Mouse (Mus musculus) layer of hippocampus, adult 18-20 months (tissue): ENCODE results near the gene Pappa. TPM values are rescaled to one million over a fixed set of nuclear protein-coding genes. Genes with fewer than 3 reads are reported as not detected.

Experiments
- DNase-seq, 2 experiments: peaks; one replicate each; pipeline ENCODE4 v3.0.0; 2022; ENCODE audit warnings: low spot score in 2 of 2
- total RNA-seq, 2 experiments: library from RNA; stranded (reverse); gene quantifications; 2 replicates each; pipeline ENCODE4 v1.2.3; 2021

Gene Pappa
- total RNA-seq, 2 experiments from 2014 or later: 1.3 to 1.4 TPM

DNA sequence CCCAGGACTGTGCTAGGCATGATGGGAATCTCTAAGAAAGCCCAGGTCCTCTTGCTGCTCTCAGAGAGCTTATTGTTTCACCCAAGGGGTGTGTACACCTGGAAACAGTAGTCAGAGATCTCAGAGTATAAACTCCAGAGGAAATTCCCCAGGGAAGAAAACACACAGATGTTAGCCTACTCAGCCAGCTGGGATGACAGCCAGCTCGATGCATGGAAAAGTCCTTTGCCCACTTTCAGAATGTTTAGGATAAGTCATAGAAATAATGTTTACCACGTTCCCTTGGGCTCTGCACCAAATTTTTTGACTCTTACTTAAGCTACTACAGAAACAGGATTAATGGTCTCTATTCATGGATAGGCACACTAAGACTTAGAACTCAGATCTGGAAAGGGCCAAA lies 143.1 kb downstream of the Pappa start:
- DNase-seq: no peak

GRCm38 (mm10) chr4:65269996-65270395 lies 146.0 kb downstream of the Pappa start:
- DNase-seq: no peak

DNA sequence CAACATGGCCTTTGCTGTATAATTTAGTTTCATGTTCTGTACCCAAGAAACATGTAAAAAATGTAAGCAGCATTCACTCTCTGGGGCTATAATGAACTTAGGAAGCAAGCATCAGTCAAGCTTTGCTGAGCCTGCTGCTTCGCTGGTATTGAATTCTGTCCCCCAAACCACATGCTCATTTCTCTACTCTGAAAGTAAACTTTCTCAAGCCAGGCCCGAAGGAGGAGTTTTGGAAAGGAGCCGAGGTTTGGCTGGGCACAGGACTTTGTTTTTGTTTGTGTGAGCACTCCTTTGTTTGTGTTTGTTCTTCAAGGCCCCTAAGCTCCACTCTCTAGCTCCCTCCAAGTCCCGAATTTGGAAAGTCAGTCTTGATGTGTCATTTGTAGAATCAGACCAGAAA lies 148.3 kb downstream of the Pappa start:
- peak in 1 of 2 experiments; percentile 23 for DNase-seq

GRCm38 (mm10) chr4:65273299-65273851 lies 149.4 kb downstream of the Pappa start:
- peak in 1 of 2 experiments; percentile 61 for DNase-seq

DNA sequence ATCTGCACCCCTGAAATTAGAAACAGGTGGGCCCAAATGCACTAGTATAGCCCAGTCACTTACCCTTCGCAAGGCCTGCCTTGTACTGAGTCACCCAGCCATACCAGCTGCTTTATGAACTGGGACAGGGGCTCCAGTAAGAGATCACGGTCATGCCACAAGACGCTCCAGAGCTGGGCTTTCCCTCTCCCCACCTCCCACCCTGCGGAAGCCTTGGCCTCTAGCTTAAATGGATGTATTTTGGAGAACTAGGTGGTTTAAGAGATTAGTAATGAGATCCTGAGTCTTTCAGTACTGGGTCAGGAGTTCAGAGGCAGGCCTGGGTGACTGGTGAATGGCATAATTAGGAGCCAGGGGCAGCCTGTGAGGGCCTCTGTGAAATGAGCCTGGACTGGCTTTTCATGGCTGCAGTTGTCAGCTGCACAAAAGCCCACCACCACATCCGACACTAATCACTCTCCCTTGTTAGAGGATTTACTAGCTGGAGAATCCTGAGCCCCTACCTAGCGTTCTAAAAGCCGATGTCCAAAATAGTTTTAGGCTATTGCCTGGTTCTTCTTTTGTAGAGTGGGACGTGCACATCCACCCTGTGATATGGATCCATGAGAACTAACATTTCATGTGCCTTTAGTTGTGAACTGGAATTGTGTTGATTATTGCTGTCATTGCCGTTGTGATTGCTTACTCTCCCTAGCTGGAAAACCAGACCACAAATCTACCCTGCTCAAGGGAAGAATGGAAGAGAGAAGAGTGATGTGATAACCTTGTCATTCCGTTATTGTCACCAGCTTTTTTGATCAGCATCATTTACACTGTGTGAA lies 154.7 kb downstream of the Pappa start:
- no peak for DNase-seq

- no peak for DNase-seq
Observed at GRCm38 (mm10) chr4:65279272-65279653, 155.3 kb downstream of the Pappa start.

GRCm38 (mm10) chr4:65279979-65280677 lies 156.2 kb downstream of the Pappa start:
- DNase-seq: no peak

DNA sequence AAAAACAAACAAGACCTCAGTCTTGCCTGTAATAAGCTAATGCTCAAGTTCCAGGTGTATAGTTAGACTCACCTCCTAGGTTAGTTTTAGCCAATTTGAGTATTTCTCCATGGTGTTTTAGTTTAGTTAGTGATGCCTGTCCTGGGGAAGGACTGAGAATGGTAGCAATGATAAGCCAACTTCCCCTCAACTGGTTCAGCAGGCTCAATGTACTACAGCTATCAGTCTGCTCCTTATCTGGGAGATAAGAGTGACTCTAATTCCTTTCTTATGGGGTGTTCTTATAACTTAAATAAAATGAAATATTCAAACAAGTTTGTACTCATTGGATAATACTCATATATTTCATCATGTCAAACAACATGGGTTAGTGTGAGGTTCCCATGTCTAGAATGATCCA lies 156.9 kb downstream of the Pappa start:
- no peak for DNase-seq

DNA sequence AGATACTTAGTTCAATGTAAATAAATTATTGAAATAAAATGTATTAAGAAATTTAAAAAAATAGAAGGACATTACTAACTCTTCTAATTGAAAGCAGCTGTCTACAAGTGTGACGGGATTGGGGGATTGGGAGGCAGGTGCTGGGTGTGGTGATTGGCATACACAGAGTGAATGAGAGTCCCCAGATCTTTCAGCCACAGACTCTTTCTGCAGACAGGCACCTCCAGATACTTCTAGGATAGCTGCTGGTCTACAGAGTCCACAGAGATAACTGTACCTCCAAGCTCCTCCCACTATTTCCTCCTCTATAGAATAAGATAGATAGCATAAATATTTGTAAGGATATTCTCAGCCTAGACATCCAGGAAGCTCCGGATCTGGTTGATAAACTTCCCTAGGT lies 159.6 kb downstream of the Pappa start:
- no peak for DNase-seq

DNA sequence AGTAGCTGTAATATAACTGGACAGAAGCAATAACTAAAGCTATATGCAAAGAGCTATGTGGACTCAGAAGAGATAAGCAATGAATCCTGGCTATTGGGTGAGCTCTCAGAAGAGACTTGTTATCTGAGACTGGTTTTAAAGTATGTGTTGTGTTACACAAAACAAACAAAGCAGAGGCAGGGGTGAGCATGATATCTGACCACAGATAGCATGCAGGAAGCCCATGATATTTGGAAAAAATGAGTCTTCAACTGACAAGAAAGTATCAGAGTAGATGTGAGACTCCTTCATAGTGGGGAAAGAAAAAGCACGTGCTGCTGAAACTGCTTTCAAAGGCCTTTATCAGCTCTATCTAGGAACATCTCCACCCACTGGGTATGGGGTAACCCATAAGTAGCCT lies 161.2 kb downstream of the Pappa start:
- DNase-seq: no peak

DNA sequence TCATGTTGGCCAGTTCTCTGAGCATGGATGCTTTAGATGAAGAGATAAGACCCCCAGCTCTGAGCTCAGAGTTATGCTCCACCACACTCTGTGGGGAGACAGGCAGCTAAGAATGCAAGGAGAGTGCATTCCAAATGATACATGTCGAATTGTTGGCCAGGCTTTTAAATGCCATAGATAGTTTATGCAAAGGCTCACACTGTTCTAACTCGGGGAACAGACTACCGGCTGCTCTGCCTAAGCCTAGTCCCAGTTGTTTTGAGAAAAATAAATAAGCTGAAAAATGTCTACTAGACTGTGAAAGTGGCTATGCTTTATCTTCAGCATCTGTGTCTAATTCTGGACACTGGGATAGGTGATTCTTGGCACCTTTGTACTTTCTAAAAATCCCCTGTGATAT lies 165.3 kb downstream of the Pappa start:
- peak in 1 of 2 experiments; percentile 55 for DNase-seq

DNA sequence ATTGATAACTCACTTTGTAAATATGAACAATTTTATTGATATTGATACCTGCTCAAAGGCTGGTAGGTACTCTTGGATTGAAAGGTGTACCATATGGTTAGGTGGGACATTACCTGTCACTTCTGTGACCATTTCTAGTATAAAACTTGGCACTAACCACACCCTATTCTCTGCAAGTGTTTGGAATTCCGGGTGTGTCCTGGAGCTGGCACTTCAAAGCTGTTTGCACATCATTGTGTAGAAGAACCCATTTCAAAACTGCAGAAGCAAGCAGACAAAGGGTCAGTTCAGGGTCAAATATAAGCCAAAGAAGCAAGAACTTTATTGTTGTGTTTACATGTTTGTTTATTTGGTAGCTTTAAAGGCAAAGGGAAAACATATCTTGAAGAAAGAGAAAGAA lies 171.8 kb downstream of the Pappa start:
- DNase-seq: no peak

GRCm38 (mm10) chr4:65296356-65296967 lies 172.5 kb downstream of the Pappa start:
- DNase-seq: no peak

DNA sequence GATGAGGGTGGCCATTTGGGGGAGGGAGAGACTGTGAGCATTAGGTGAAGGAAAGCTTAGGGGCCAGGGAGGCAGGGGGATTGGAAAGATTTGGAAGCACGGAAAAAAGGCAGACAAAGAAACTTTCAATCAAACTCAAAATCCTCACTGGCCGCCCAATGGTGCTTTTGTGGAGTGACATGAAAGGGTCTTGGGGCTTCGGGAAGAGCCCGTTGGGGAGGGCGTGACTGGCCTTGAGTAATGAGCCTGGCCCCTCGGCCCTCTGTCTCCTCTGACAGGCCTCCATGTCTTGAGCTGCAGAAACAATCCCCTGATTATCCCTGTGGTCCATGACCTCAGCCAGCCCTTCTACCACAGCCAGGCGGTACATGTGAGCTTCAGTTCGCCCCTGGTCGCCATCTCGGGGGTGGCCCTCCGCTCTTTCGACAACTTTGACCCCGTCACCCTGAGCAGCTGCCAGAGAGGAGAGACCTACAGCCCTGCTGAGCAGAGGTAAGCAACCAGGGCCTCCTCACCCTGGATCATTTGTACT lies 173.1 kb downstream of the Pappa start:
- no peak for DNase-seq

- no peak for DNase-seq
Observed at GRCm38 (mm10) chr4:65298212-65299181, 174.5 kb downstream of the Pappa start.

DNA sequence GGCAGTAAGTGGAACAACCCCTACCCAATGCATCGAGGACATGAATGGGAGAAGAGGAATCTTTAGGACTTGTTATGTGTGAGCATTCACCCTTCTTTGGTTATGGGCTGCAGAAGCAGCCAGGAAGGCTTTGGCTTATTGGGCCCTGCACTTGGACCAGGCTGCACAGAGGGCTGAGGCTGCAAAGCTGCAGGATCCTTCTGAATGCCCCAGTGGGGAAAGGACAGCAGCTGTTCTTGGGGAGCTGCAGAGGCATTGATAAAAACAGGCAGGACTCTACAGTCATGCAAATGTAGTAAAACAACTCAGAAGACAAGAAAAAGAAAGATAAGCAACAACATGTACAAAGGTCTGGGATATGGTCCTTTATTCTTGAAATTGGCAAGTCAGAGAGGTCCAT lies 175.4 kb downstream of the Pappa start:
- DNase-seq: no peak

DNA sequence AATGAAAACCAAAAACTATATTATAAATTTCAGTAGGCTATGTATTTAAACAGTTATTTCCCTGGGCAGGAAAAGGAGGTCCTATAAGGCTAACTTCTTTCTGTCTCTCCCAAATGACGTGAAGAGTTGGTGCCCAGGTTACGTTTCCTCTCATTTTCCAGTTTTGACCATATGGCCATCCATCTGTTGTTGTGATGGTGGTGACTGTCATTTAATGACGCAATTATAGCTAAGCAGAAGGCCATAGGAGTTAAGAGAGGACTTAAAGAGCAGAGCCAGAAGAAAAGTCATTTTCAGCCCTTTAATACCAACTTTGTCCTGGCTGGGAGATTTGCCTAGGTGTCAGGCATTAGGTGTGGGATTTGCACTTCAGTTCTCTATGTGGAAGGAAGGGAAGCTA lies 176.5 kb downstream of the Pappa start:
- DNase-seq: no peak

DNA sequence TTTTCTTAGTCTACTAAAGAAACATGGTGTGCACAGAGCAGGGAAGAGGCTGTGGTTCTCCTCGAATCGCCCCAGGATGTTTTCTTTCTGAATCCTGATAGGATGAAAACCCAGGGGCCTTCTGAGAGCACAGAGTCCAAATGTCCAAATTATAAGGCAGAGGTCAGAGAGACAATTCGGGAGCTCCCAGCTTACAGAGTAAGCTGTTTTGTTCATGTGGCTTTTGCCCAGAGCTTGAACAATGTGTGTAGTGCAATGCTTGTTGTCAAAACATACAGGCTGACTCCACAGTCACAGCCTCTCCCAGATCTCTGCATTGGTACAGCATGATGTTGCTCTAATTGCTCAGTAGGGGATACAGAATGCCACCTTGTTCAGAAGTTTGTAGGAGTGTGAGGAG lies 178.7 kb downstream of the Pappa start:
- no peak for DNase-seq

DNA sequence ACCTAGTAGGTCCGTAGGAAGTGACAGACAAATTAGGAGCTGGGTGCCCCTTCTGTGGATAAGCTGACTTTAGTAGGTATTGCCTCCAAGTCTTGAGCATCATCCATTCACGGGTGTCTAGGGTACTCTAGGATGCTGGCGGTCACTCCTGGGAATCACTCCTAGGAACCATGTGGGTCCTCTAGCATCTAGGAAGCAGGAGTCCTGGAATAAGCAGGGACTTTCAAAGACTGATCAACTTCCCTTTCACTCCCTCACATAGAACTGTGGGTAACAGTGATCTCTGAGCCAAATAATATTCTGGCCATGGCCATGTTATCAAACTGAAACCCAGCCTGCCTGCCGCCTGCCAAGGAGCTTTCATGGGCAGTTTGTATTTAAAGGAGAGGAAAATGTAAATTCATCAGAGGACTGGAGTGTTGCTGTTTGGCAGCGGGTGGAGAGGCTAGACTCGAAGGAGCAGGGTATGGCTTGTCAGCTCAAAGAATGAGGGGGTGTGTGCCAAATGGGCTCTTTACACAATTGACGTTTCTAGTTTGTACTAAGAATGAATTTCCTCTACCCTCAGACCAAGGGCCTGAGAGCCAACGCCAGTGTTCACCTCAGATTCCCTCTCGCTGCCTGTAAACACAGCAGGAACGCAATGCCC lies 194.0 kb downstream of the Pappa start:
- no peak for DNase-seq

- peak in 1 of 2 experiments; percentile 36 for DNase-seq
Observed at GRCm38 (mm10) chr4:65321340-65321739, 197.4 kb downstream of the Pappa start.
